ENCODE assay signal across 11 mouse cellular contexts in genomic region chr5:27262751-27263150, GRCm38 (mm10).
DNase-seq lines count a peak whose midpoint lies in the region; ATAC-seq and TF ChIP-seq lines count a peak whose summit lies in the region.
"Had no signal": no experiment of that assay in that cellular context is flagged by ENCODE, and none has a peak within 500 bp of the region (broad histone marks: within the 10 kb centered on the region; RNA-seq: fewer than 3 reads in every experiment).

No protein-coding gene starts in this region.

- peaks cover 3% of the 10 kb centered on the region; the same call in 1 of the 2 replicates for H3K4me1 ChIP-seq in cortical plate, adult 2 months (ENCODE audit: control insufficient read depth, insufficient read depth, low read length)
- peaks cover 51% of the 10 kb centered on the region for H3K4me1 ChIP-seq in hindbrain, embryonic 13.5 days (replicated peaks)
- peaks cover 7% of the 10 kb centered on the region for H3K4me1 ChIP-seq in neural tube, embryonic 12.5 days
- H3K4me1 ChIP-seq in kidney, embryonic 16.5 days (ENCODE audit: insufficient read depth, low read length) = no peaks in the 10 kb centered on the region

- no peaks in the 10 kb centered on the region for H3K36me3 ChIP-seq in hindbrain, embryonic 13.5 days
- H3K36me3 ChIP-seq in neural tube, embryonic 12.5 days = no peaks in the 10 kb centered on the region
- no peaks in the 10 kb centered on the region for H3K36me3 ChIP-seq in kidney, embryonic 16.5 days (ENCODE audit: insufficient read depth, low read length)

- H3K4me2 ChIP-seq in hindbrain, embryonic 13.5 days = peak overlapping the region; percentile 74
- H3K4me2 ChIP-seq in neural tube, embryonic 12.5 days (replicated peaks) = peak overlapping the region; percentile 56
- no peak overlapping the region for H3K4me2 ChIP-seq in kidney, embryonic 16.5 days (replicated peaks; ENCODE audit: low read depth, low read length)
- H3K4me2 ChIP-seq: liver, embryonic 11.5 days had no signal

- no peaks in the 10 kb centered on the region for H3K9me3 ChIP-seq in hindbrain, embryonic 13.5 days
- H3K9me3 ChIP-seq in neural tube, embryonic 12.5 days = no peaks in the 10 kb centered on the region
- no peaks in the 10 kb centered on the region for H3K9me3 ChIP-seq in kidney, embryonic 16.5 days (ENCODE audit: low read length)

- peak; percentile 15 to 24 for DNase-seq in layer of hippocampus, postnatal 10 days (ENCODE audit: low spot score in 2 of 2)
- DNase-seq in layer of hippocampus, postnatal 14 days (ENCODE audit: low spot score in 2 of 2) = no peak
- DNase-seq in ovary, adult 18-20 months (ENCODE audit: low spot score) = no peak
- DNase-seq in embryo, embryonic 9.5 days (ENCODE audit: extremely low spot score) = no peak
- DNase-seq: thymus, adult 18-20 months had no signal

- 36% methylated on average over 1 of the region's 1 CpGs for WGBS in hindbrain, embryonic 13.5 days
- WGBS in neural tube, embryonic 12.5 days = 45% methylated on average over 1 of the region's 1 CpGs
- 58% methylated on average over 1 of the region's 1 CpGs for WGBS in kidney, embryonic 16.5 days

- no peak for TF ChIP-seq POLR2A in cortical plate, adult 2 months (IDR thresholded peaks at IDR 0.05; ENCODE audit: extremely low read depth, insufficient read depth, low read length)

- no peaks in the 10 kb centered on the region for H3K27me3 ChIP-seq in hindbrain, embryonic 13.5 days
- H3K27me3 ChIP-seq in neural tube, embryonic 12.5 days (replicated peaks) = no peaks in the 10 kb centered on the region
- H3K27me3 ChIP-seq in kidney, embryonic 16.5 days (ENCODE audit: insufficient read depth, low read length) = no peaks in the 10 kb centered on the region

- H3K27ac ChIP-seq in cortical plate, adult 2 months (ENCODE audit: insufficient read depth, low read length) = peak overlapping the region; percentile 2; the same call in 1 of the 2 replicates
- peak overlapping the region; percentile 93 for H3K27ac ChIP-seq in hindbrain, embryonic 13.5 days
- H3K27ac ChIP-seq in neural tube, embryonic 12.5 days = no peak overlapping the region
- no peak overlapping the region for H3K27ac ChIP-seq in kidney, embryonic 16.5 days (ENCODE audit: low read length)
- H3K27ac ChIP-seq: kidney, postnatal 0 days had no signal

- TF ChIP-seq CTCF in cortical plate, adult 2 months (IDR thresholded peaks at IDR 0.05; ENCODE audit: extremely low read depth, insufficient read depth, low read length) = no peak

- H3K9ac ChIP-seq in hindbrain, embryonic 13.5 days = peak overlapping the region; percentile 80
- H3K9ac ChIP-seq in neural tube, embryonic 12.5 days = peak overlapping the region; percentile 52; the same call in 1 of the 2 replicates
- H3K9ac ChIP-seq in kidney, embryonic 16.5 days (replicated peaks; ENCODE audit: low read length) = no peak overlapping the region

- H3K4me3 ChIP-seq in cortical plate, adult 2 months (ENCODE audit: insufficient read depth, low read length) = peak overlapping the region; percentile 75
- peak overlapping the region; percentile 49 for H3K4me3 ChIP-seq in hindbrain, embryonic 13.5 days
- peak overlapping the region; percentile 36 for H3K4me3 ChIP-seq in neural tube, embryonic 12.5 days
- no peak overlapping the region for H3K4me3 ChIP-seq in kidney, embryonic 16.5 days (ENCODE audit: low read length)

- no peak; the same call in 1 of the 2 replicates for ATAC-seq in hindbrain, embryonic 13.5 days (ENCODE audit: low FRiP score)
- peak; percentile 8; the same call in 1 of the 2 replicates for ATAC-seq in neural tube, embryonic 12.5 days (ENCODE audit: low FRiP score, low read depth)
- ATAC-seq in kidney, embryonic 16.5 days (ENCODE audit: low FRiP score, low TSS enrichment) = no peak

Comparison
In these comparisons a context has a peak if more than half of its experiments do, and no peak if none do; other contexts are left out.
1. DNase-seq: peak in layer of hippocampus, postnatal 10 days (2 of 2); none in layer of hippocampus, postnatal 14 days (0 of 2), ovary, adult 18-20 months (single experiment) and embryo, embryonic 9.5 days (single experiment).
2. H3K27ac ChIP-seq: peak in cortical plate, adult 2 months (single experiment) and hindbrain, embryonic 13.5 days (single experiment); none in neural tube, embryonic 12.5 days (single experiment) and kidney, embryonic 16.5 days (single experiment).